Mouse (Mus musculus): ENCODE measurements around the gene Scn4a. TPM values are rescaled to one million over a fixed set of nuclear protein-coding genes. Genes with fewer than 3 reads are reported as not detected.
A peak's percentile ranks its signal among the peaks of the same experiment; 100 is the strongest.

Scn4a gene
- polyA plus RNA-seq, 1 experiment from 2014 or later: 0.04 TPM

DNA sequence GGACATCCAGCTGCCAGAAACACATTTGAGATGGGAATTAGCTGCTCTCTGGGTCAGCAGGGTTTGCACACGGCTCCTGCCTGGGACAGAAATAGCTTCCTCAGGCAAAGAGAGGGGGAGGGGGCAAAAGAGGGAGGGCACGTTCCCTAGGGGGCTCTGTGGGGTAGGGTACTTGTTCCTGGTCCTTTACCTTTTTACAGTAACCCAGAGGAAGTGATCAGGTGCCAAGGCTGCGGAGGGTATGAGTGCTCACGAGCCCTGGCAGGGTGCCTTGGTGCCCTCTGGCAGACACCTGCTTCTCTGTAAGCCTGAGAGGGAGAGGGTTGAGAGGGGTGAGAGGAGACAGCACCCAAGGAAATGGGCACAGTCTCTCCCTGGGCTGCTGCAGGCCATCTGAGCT, 20.6 kb downstream of the Scn4a start:
- H3K9ac ChIP-seq (ENCODE audit: low read length): no peak overlapping the region
- H3K4me2 ChIP-seq (ENCODE audit: low read length): no peak overlapping the region
- H3K36me3 ChIP-seq (ENCODE audit: control insufficient read depth, insufficient read depth, low read length): no peaks in the 10 kb centered on the region
- H3K4me1 ChIP-seq (replicated peaks; ENCODE audit: control insufficient read depth, insufficient read depth, low read length): no peaks in the 10 kb centered on the region
- H3K27ac ChIP-seq (ENCODE audit: low read depth): no peak overlapping the region
- no peaks in the 10 kb centered on the region for H3K27me3 ChIP-seq (replicated peaks; ENCODE audit: control insufficient read depth, insufficient read depth, low read length)
- 61% methylated on average over 4 of the region's 4 CpGs for WGBS
- ATAC-seq (replicated peaks; ENCODE audit: low FRiP score, low TSS enrichment, low read depth): no peak
- no peak for DNase-seq (ENCODE audit: low spot score)
- no peak overlapping the region for H3K4me3 ChIP-seq (ENCODE audit: low read depth, low read length)
- H3K9me3 ChIP-seq (ENCODE audit: control insufficient read depth, low read length): no peaks in the 10 kb centered on the region

- Histone ChIP-seq H3K4me3 (ENCODE audit: low read depth, low read length) (no peak overlapping the region), H3K4me1 (replicated peaks; ENCODE audit: control insufficient read depth, insufficient read depth, low read length) (0 out of 2 replicates have a peak, but pooled peaks cover 3% of the 10 kb centered on the region), H3K27ac (ENCODE audit: low read depth) (no peak overlapping the region), H3K9me3 (ENCODE audit: control insufficient read depth, low read length) (no peaks in the 10 kb centered on the region), H3K4me2 (ENCODE audit: low read length) (no peak overlapping the region), H3K27me3 (replicated peaks; ENCODE audit: control insufficient read depth, insufficient read depth, low read length) (no peaks in the 10 kb centered on the region), H3K36me3 (ENCODE audit: control insufficient read depth, insufficient read depth, low read length) (no peaks in the 10 kb centered on the region), H3K9ac (ENCODE audit: low read length) (no peak overlapping the region)
- ATAC-seq (replicated peaks; ENCODE audit: low FRiP score, low TSS enrichment, low read depth): no peak
- DNase-seq (ENCODE audit: low spot score): no peak
- 52% methylated on average over 7 of the region's 7 CpGs for WGBS
Measured at GRCm38 (mm10) chr11:106329682-106330081, 23.4 kb downstream of the Scn4a start.

DNA sequence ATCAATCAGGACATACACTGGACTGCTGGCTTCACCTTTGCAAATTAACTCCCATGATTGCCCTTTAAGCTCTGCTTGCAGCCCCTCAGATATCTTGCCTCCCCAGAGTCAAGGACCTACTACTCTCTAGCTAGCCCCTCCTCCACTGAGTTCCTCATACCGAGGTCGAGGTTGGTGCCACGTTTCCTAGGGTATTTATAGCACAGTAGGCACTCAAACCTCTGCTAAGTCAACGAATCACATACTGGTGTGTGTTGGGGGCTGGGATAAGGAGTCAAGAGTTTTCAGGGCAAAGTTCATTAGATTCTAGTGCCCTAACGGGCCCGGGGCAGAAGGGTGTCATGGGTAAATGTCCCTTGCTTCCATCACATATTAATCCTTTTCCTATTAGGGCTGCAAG, 24.0 kb downstream of the Scn4a start:
- no peak for ATAC-seq (replicated peaks; ENCODE audit: low FRiP score, low TSS enrichment, low read depth)

DNA sequence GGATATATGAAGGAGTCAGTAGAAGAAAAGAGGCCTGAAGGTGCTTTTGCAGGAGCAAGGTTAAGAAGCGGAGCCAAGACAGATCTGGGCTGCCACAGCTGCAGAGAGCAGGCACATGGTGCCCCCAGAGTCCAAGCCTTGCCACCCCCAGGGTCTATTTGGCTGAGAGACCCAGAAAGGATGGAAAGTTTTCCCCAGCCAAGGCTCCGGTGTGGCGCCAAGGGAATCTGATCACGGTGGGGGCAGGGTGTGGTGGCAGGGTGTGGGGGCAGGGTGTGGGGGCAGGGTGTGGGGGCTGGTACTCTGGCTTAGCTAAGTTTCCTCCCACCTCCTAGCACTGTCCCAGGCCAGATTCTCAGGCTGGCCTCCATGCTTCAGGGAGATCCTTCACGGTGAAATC, 24.6 kb downstream of the Scn4a start:
- Histone ChIP-seq H3K4me3 (ENCODE audit: low read depth, low read length) (no peak overlapping the region), H3K27ac (ENCODE audit: low read depth) (no peak overlapping the region)
- WGBS: 57% methylated on average over 5 of the region's 5 CpGs

More for the DNA sequence above, 24.0 kb downstream of the Scn4a start:
- WGBS: 59% methylated on average over 6 of the region's 6 CpGs
- Histone ChIP-seq H3K27ac (ENCODE audit: low read depth) (no peak overlapping the region), H3K9me3 (ENCODE audit: control insufficient read depth, low read length) (no peaks in the 10 kb centered on the region), H3K36me3 (ENCODE audit: control insufficient read depth, insufficient read depth, low read length) (no peaks in the 10 kb centered on the region), H3K4me3 (ENCODE audit: low read depth, low read length) (no peak overlapping the region), H3K4me1 (replicated peaks; ENCODE audit: control insufficient read depth, insufficient read depth, low read length) (0 out of 2 replicates have a peak, but pooled peaks cover 3% of the 10 kb centered on the region), H3K9ac (ENCODE audit: low read length) (no peak overlapping the region), H3K4me2 (ENCODE audit: low read length) (no peak overlapping the region), H3K27me3 (replicated peaks; ENCODE audit: control insufficient read depth, insufficient read depth, low read length) (no peaks in the 10 kb centered on the region)
- DNase-seq (ENCODE audit: low spot score): no peak

DNA sequence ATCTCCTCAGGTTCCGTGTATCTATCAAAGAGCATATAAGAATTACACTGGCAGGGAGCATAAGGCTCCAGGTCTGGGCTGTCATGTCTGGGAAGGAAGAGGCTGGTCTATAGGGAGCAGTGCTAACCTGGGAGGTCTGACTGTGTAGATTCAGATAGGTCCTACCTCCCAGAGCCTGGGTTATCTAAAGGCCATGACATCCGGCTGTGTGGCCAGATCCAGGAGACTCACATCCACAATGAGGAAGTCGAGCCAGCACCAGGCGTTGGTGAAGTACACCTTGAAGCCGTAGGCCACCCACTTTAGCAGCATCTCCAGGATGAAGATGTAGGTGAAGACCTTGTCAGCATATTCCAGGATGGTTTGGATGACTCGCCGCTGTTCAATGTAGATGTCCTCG, 26.6 kb downstream of the Scn4a start:
- DNase-seq (ENCODE audit: low spot score) (no peak), ATAC-seq (replicated peaks; ENCODE audit: low FRiP score, low TSS enrichment, low read depth) (no peak)
- Histone ChIP-seq H3K27ac (ENCODE audit: low read depth) (no peak overlapping the region), H3K4me1 (replicated peaks; ENCODE audit: control insufficient read depth, insufficient read depth, low read length) (0 out of 2 replicates have a peak, but pooled peaks cover 3% of the 10 kb centered on the region), H3K27me3 (replicated peaks; ENCODE audit: control insufficient read depth, insufficient read depth, low read length) (no peaks in the 10 kb centered on the region), H3K36me3 (ENCODE audit: control insufficient read depth, insufficient read depth, low read length) (no peaks in the 10 kb centered on the region), H3K9ac (ENCODE audit: low read length) (no peak overlapping the region), H3K4me3 (ENCODE audit: low read depth, low read length) (no peak overlapping the region), H3K9me3 (ENCODE audit: control insufficient read depth, low read length) (no peaks in the 10 kb centered on the region), H3K4me2 (ENCODE audit: low read length) (no peak overlapping the region)
- 83% methylated on average over 8 of the region's 8 CpGs for WGBS

More for the DNA sequence above, 24.6 kb downstream of the Scn4a start:
- H3K9ac ChIP-seq (ENCODE audit: low read length): no peak overlapping the region
- 0 out of 2 replicates have a peak, but pooled peaks cover 3% of the 10 kb centered on the region for H3K4me1 ChIP-seq (replicated peaks; ENCODE audit: control insufficient read depth, insufficient read depth, low read length)
- DNase-seq (ENCODE audit: low spot score) (no peak), ATAC-seq (replicated peaks; ENCODE audit: low FRiP score, low TSS enrichment, low read depth) (no peak)
- H3K27me3 ChIP-seq (replicated peaks; ENCODE audit: control insufficient read depth, insufficient read depth, low read length): no peaks in the 10 kb centered on the region
- no peak overlapping the region for H3K4me2 ChIP-seq (ENCODE audit: low read length)
- no peaks in the 10 kb centered on the region for H3K9me3 ChIP-seq (ENCODE audit: control insufficient read depth, low read length)
- no peaks in the 10 kb centered on the region for H3K36me3 ChIP-seq (ENCODE audit: control insufficient read depth, insufficient read depth, low read length)

DNA sequence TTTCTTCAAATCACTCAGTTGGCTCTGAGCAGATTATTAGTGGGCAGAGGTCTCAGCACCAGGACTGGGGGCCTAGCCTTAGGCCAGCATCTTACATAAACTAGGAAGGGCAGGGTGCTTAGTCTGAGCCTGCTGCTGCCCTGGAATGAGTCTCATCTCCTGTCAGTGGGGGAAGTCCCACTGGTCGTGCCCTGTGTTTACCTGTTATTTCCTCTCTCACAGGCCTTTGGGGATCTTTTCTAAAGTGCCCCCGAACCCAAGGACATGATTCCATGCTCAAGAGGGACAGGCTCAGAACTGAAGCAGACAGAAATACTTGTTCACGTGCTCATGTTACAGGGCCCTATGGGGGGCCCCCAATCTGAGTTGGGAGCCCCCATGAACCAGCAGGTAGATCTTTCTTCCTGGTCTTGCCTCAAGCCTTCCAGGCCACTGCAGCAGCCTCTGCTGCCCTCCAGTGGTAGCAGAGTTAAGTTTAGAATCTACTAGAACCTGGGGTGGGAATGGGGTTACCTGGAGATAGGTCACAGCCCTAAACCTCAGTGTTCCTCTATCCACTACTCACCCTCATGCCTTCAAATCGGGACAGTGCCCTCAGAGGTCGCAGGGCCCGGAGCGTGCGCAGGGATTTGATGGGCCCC, 27.4 kb downstream of the Scn4a start:
- 0 out of 2 replicates have a peak, but pooled peaks cover 3% of the 10 kb centered on the region for H3K4me1 ChIP-seq (replicated peaks; ENCODE audit: control insufficient read depth, insufficient read depth, low read length)
- no peak overlapping the region for H3K4me3 ChIP-seq (ENCODE audit: low read depth, low read length)
- DNase-seq (ENCODE audit: low spot score): peak; percentile 83
- H3K36me3 ChIP-seq (ENCODE audit: control insufficient read depth, insufficient read depth, low read length): no peaks in the 10 kb centered on the region
- H3K27me3 ChIP-seq (replicated peaks; ENCODE audit: control insufficient read depth, insufficient read depth, low read length): no peaks in the 10 kb centered on the region
- WGBS: 57% methylated on average over 8 of the region's 8 CpGs
- H3K9ac ChIP-seq (ENCODE audit: low read length): no peak overlapping the region
- no peak overlapping the region for H3K27ac ChIP-seq (ENCODE audit: low read depth)
- H3K9me3 ChIP-seq (ENCODE audit: control insufficient read depth, low read length): no peaks in the 10 kb centered on the region
- no peak; the same call in 1 of the 2 replicates for ATAC-seq (replicated peaks; ENCODE audit: low FRiP score, low TSS enrichment, low read depth)
- no peak overlapping the region for H3K4me2 ChIP-seq (ENCODE audit: low read length)

DNA sequence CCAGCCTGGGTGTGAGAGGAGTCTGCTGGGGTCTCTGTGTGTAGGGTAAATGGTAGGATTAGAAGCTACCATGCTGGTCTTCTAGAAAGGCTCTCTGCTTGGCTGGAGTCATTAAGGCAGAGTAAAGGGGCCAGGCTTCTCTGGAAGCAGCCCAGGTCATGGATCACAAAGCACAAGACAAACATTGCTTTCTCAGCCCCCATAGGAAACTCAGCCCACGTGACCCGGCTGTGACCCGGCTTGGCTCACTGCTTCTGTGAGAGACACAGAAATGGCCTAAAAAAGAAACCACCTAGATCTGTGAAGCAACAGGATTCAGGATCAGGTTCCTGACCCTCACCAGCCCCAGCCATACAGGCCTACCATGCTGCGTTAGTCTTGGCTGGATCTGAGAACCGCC, 28.2 kb downstream of the Scn4a start:
- no peaks in the 10 kb centered on the region for H3K9me3 ChIP-seq (ENCODE audit: control insufficient read depth, low read length)
- H3K27me3 ChIP-seq (replicated peaks; ENCODE audit: control insufficient read depth, insufficient read depth, low read length): no peaks in the 10 kb centered on the region
- H3K36me3 ChIP-seq (ENCODE audit: control insufficient read depth, insufficient read depth, low read length): no peaks in the 10 kb centered on the region
- DNase-seq (ENCODE audit: low spot score) (no peak), ATAC-seq (replicated peaks; ENCODE audit: low FRiP score, low TSS enrichment, low read depth) (no peak)
- no peak overlapping the region for H3K4me3 ChIP-seq (ENCODE audit: low read depth, low read length)
- no peak overlapping the region for H3K9ac ChIP-seq (ENCODE audit: low read length)
- 0 out of 2 replicates have a peak, but pooled peaks cover 3% of the 10 kb centered on the region for H3K4me1 ChIP-seq (replicated peaks; ENCODE audit: control insufficient read depth, insufficient read depth, low read length)
- no peak overlapping the region for H3K27ac ChIP-seq (ENCODE audit: low read depth)
- H3K4me2 ChIP-seq (ENCODE audit: low read length): no peak overlapping the region
- WGBS: 64% methylated on average over 5 of the region's 5 CpGs

- no peaks in the 10 kb centered on the region for H3K9me3 ChIP-seq (ENCODE audit: control insufficient read depth, low read length)
- 0 out of 2 replicates have a peak overlapping the region, but pooled peaks have one; percentile 6 for H3K4me2 ChIP-seq (ENCODE audit: low read length)
- H3K4me3 ChIP-seq (ENCODE audit: low read depth, low read length): no peak overlapping the region
- peaks cover 18% of the 10 kb centered on the region for H3K4me1 ChIP-seq (replicated peaks; ENCODE audit: control insufficient read depth, insufficient read depth, low read length)
- DNase-seq (ENCODE audit: low spot score): peak; percentile 58
- no peaks in the 10 kb centered on the region for H3K36me3 ChIP-seq (ENCODE audit: control insufficient read depth, insufficient read depth, low read length)
- no peak for ATAC-seq (replicated peaks; ENCODE audit: low FRiP score, low TSS enrichment, low read depth)
- WGBS: 58% methylated on average over 21 of the region's 21 CpGs
- H3K27ac ChIP-seq (ENCODE audit: low read depth): peak overlapping the region; percentile 38; the same call in 1 of the 2 replicates
- H3K27me3 ChIP-seq (replicated peaks; ENCODE audit: control insufficient read depth, insufficient read depth, low read length): no peaks in the 10 kb centered on the region
- H3K9ac ChIP-seq (ENCODE audit: low read length): no peak overlapping the region
Measured at GRCm38 (mm10) chr11:106318406-106319366, 34.4 kb downstream of the Scn4a start.
